Mouse (Mus musculus) C2C12 (cell line): ENCODE results near the gene Ino80b.

ENCODE experiments used
- CEBPB ChIP-seq: IDR thresholded peaks from one replicate; pipeline ENCODE4 v1.6.1; 2011; ENCODE audit warnings: low read depth, mild to moderate bottlenecking, control low read depth, moderate library complexity
- CTCF ChIP-seq: IDR thresholded peaks from one replicate; pipeline ENCODE4 v1.5.1; 2011; ENCODE audit not compliant: control insufficient read depth, insufficient read depth, insufficient read length
- MAX ChIP-seq: IDR thresholded peaks from one replicate; pipeline ENCODE4 v1.6.1; 2011; ENCODE audit warnings: mild to moderate bottlenecking, control low read depth

DNA sequence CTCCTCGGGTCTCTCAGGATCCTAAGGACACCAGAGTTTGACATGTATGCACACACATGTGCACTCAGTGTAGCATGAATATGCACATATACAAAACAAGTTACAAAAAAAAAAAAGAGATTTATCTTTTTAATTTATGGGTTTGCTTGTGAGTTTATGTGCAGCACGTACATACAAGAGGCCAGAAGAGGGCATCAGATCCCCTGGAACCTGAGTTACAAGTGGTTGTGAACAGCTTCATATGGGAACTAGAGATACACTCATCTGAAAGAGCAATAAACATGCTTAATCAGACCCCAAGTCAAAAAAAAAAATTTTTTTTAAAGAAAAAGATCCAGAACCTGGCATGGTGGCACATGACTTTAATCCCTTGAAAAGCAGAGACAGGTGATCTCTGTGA lies 50.3 kb downstream of the Ino80b start:
- no peak for TF ChIP-seq CTCF
- TF ChIP-seq CEBPB, result no peak
- no peak for TF ChIP-seq MAX
